Mouse (Mus musculus) heart, adult 2 months (tissue): ENCODE measurements around the gene Phlda2. TPM values are rescaled to one million over a fixed set of nuclear protein-coding genes. Genes with fewer than 3 reads are reported as not detected.

Experiments
- DNase-seq, 2 experiments: peaks; one replicate each; pipeline ENCODE4 v3.0.0; 2021
- H3K27ac ChIP-seq: fragments of 200-600 bp; 2 replicates; pipeline ENCODE4 v1.8.1; 2022
- H3K27me3 ChIP-seq: fragments of 200-500 bp; 2 replicates; pipeline ENCODE4 v1.6.1; 2012; ENCODE audit warnings: mild to moderate bottlenecking, low read length, inconsistent platforms, mixed read lengths; ENCODE audit not compliant: control insufficient read depth, insufficient read depth
- H3K36me3 ChIP-seq: fragments of 200-500 bp; 2 replicates; pipeline ENCODE4 v1.6.1; 2012; ENCODE audit warnings: low read length, inconsistent platforms; ENCODE audit not compliant: control insufficient read depth, insufficient read depth
- H3K4me1 ChIP-seq: fragments of 200-500 bp; 2 replicates; pipeline ENCODE4 v1.6.1; 2011; ENCODE audit warnings: low read length; ENCODE audit not compliant: control insufficient read depth, insufficient read depth
- H3K4me3 ChIP-seq: fragments of 200-600 bp; 2 replicates; pipeline ENCODE4 v1.8.1; 2022
- H3K79me2 ChIP-seq: fragments of 200-500 bp; replicated peaks from 2 replicates; pipeline ENCODE4 v1.6.1; 2012; ENCODE audit warnings: mild to moderate bottlenecking, inconsistent platforms, low read length, moderate library complexity, mixed read lengths; ENCODE audit not compliant: control insufficient read depth, insufficient read depth
- H3K9ac ChIP-seq: fragments of 200-500 bp; 2 replicates; pipeline ENCODE4 v1.6.1; 2012; ENCODE audit warnings: low read depth, mild to moderate bottlenecking, control low read depth, inconsistent platforms, low read length, mixed read lengths
- CTCF ChIP-seq: fragments of 200-600 bp; IDR thresholded peaks from 2 replicates; pipeline ENCODE4 v1.8.1; 2022; ENCODE audit warnings: antibody characterized with exemption, mild to moderate bottlenecking, moderate library complexity
- EP300 ChIP-seq: fragments of 200-500 bp; IDR thresholded peaks from 2 replicates; pipeline ENCODE4 v1.6.1; 2011; ENCODE audit warnings: low read depth, low read length, control low read depth; ENCODE audit not compliant: insufficient read depth
- POLR2A ChIP-seq: fragments of 200-500 bp; IDR thresholded peaks from 2 replicates; pipeline ENCODE4 v1.6.1; 2011; ENCODE audit warnings: mild to moderate bottlenecking, low read depth, low read length, control low read depth; ENCODE audit not compliant: insufficient read depth
- WGBS: fragments of 180-500 bp; shearing (Covaris S2); methylation state at CpG from one replicate; pipeline ENCODE4 v1.1.7; 2018; 5-methylcytosine and 5-hydroxymethylcytosine counted together
- intact Hi-C: fragments of 180-260 bp; cut with DNase I; formaldehyde crosslinking; loops from one replicate; pipeline ENCODE4 v1.15.1; 2025
- polyA plus RNA-seq: library from polyadenylated mRNA; depleted of rRNA; stranded (reverse); fragments of >200 nt; gene quantifications from 2 replicates; pipeline ENCODE4 v1.2.3, GENCODE M21; 2012
- total RNA-seq, 2 experiments: library from RNA; stranded (reverse); gene quantifications; 2 replicates each; pipeline ENCODE4 v1.2.3; 2021

The Phlda2 gene
- total and polyA plus RNA-seq, 3 experiments: not detected

GRCm38 (mm10) chr7:143473347-143474101 lies 29.4 kb downstream of the Phlda2 start, which contains the start of gene Slc22a18:
Slc22a18 (plus strand) TSS chr7:143473736.
- Histone ChIP-seq H3K9ac (peak within 1 kb of the TSS; percentile 28; the same call in 1 of the 2 replicates), H3K4me1 (peaks cover 6% of the 10 kb centered on the region), H3K79me2 (no peaks in the 10 kb centered on the region), H3K36me3 (no peaks in the 10 kb centered on the region), H3K27me3 (no peaks in the 10 kb centered on the region), H3K4me3 (no peak within 1 kb of the TSS), H3K27ac (0 out of 2 replicates have a peak within 1 kb of the TSS, but pooled peaks have one; percentile 15)
- WGBS: 29% methylated on average over 4 of the region's 4 CpGs
- peak; percentile 49 to 58 for DNase-seq
- intact Hi-C loops: loop anchor here (5.0 kb wide), 1 partner anchor 34 kb away; no protein-coding TSS in a partner anchor
- TF ChIP-seq POLR2A (peak; percentile 50), CTCF (no peak), EP300 (0 out of 2 replicates have a peak, but pooled peaks have one; percentile 46)

- WGBS: 8% methylated on average over 8 of the region's 8 CpGs
- no peak overlapping the region for H3K27ac ChIP-seq
- intact Hi-C loops: loop anchor here (1.0 to 10.0 kb wide), 4 partner anchors 37 to 575 kb away; partner anchors contain the start of gene Tspan32
- H3K36me3 ChIP-seq: no peaks in the 10 kb centered on the region
- no peak overlapping the region for H3K4me3 ChIP-seq
- H3K79me2 ChIP-seq: no peaks in the 10 kb centered on the region
- H3K27me3 ChIP-seq: no peaks in the 10 kb centered on the region
- peak; percentile 70 to 83 for DNase-seq
- no peak overlapping the region for H3K9ac ChIP-seq
- TF ChIP-seq POLR2A (no peak), CTCF (peak; percentile 98), EP300 (no peak)
- H3K4me1 ChIP-seq: peaks cover 6% of the 10 kb centered on the region
These were observed 33.0 kb downstream of the Phlda2 start for GRCm38 (mm10) chr7:143469946-143470345.

GRCm38 (mm10) chr7:143467714-143468113 lies 35.2 kb downstream of the Phlda2 start:
- 47% methylated on average over 6 of the region's 6 CpGs for WGBS
- no peaks in the 10 kb centered on the region for H3K27me3 ChIP-seq
- H3K79me2 ChIP-seq: no peaks in the 10 kb centered on the region
- TF ChIP-seq CTCF: no peak
- no peak for TF ChIP-seq EP300
- no peak for TF ChIP-seq POLR2A
- H3K36me3 ChIP-seq: no peaks in the 10 kb centered on the region
- H3K27ac ChIP-seq: no peak overlapping the region
- H3K9ac ChIP-seq: no peak overlapping the region
- no peak overlapping the region for H3K4me3 ChIP-seq
- intact Hi-C loops: loop anchor here (5.0 to 10.0 kb wide), 2 partner anchors 460 to 573 kb away; partner anchors contain the start of gene Tspan32
- 0 out of 2 replicates have a peak, but pooled peaks cover 1% of the 10 kb centered on the region for H3K4me1 ChIP-seq
- DNase-seq: no peak

- DNase-seq: peak; percentile 79 to 90
- H3K4me1 ChIP-seq: 0 out of 2 replicates have a peak, but pooled peaks cover 1% of the 10 kb centered on the region
- intact Hi-C loops: loop anchor here (1.0 to 10.0 kb wide), 4 partner anchors 313 to 571 kb away; partner anchors contain the start of genes Trpm5 and Tspan32
- no peaks in the 10 kb centered on the region for H3K79me2 ChIP-seq
- TF ChIP-seq EP300: peak; percentile 76; the same call in 1 of the 2 replicates
- TF ChIP-seq CTCF: peak; percentile 98
- no peak for TF ChIP-seq POLR2A
- no peak overlapping the region for H3K27ac ChIP-seq
- WGBS: 33% methylated on average over 14 of the region's 14 CpGs
- no peaks in the 10 kb centered on the region for H3K36me3 ChIP-seq
- H3K9ac ChIP-seq: no peak overlapping the region
- no peak overlapping the region for H3K4me3 ChIP-seq
- no peaks in the 10 kb centered on the region for H3K27me3 ChIP-seq
These were observed 36.8 kb downstream of the Phlda2 start for GRCm38 (mm10) chr7:143466099-143466677.

- Histone ChIP-seq H3K36me3 (no peaks in the 10 kb centered on the region), H3K27me3 (0 out of 2 replicates have a peak, but pooled peaks cover 2% of the 10 kb centered on the region), H3K4me1 (peaks cover 1% of the 10 kb centered on the region; the same call in 1 of the 2 replicates), H3K79me2 (no peaks in the 10 kb centered on the region), H3K27ac (no peak overlapping the region), H3K9ac (no peak overlapping the region; the same call in 1 of the 2 replicates), H3K4me3 (peak overlapping the region; percentile 43)
- WGBS: 20% methylated on average over 53 of the region's 56 CpGs
- no peak for TF ChIP-seq POLR2A
- TF ChIP-seq CTCF: no peak
- no peak for TF ChIP-seq EP300
- peak; percentile 54 to 68 for DNase-seq
- intact Hi-C loops: loop anchor here (5.0 to 10.0 kb wide), 3 partner anchors 168 to 570 kb away; partner anchors contain the start of gene Tspan32
These were observed 38.0 kb downstream of the Phlda2 start for GRCm38 (mm10) chr7:143464811-143465560.
